Mouse (Mus musculus) layer of hippocampus, postnatal 25 days (tissue): ENCODE measurements around the gene Fgd5. TPM values are rescaled to one million over a fixed set of nuclear protein-coding genes. Genes with fewer than 3 reads are reported as not detected.

Source experiments
- total RNA-seq, 2 experiments: library from RNA; stranded (reverse); gene quantifications; 2 replicates each; pipeline ENCODE4 v1.2.3; 2021

The Fgd5 gene
- total RNA-seq, 2 experiments from 2014 or later = 5.3 to 5.5 TPM

Other genes starting within 250 kb of the Fgd5 start
- gene Grip2, start 151.6 kb upstream of the Fgd5 start, total RNA-seq = 1 to 10 TPM; 8.0 to 8.7 TPM
- 10 to 100 TPM; 20.9 to 22.4 TPM for gene Ccdc174, start 100.8 kb upstream of the Fgd5 start, total RNA-seq
- 1 to 10 TPM; 1.9 to 2.3 TPM for gene 4930590J08Rik, start 76.1 kb upstream of the Fgd5 start, total RNA-seq
- 10 to 100 TPM; 84.3 to 90.7 TPM for gene Nr2c2, start 112.5 kb downstream of the Fgd5 start, total RNA-seq
- gene Mrps25, start 205.2 kb downstream of the Fgd5 start, total RNA-seq = 10 to 100 TPM; 50.0 to 56.0 TPM
- 10 to 100 TPM; 36.1 to 38.7 TPM for gene Rbsn, start 236.0 kb downstream of the Fgd5 start, total RNA-seq